Mouse (Mus musculus) E14TG2a.4 (cell line): ENCODE measurements around the gene Slc22a18.

Source experiments
- CTCF ChIP-seq: conservative IDR thresholded peaks from 2 replicates; pipeline ENCODE4 v1.5.1; 2014; ENCODE audit warnings: low read length
- NANOG ChIP-seq: IDR thresholded peaks from 2 replicates; pipeline ENCODE4 v1.6.1; 2014; ENCODE audit warnings: borderline replicate concordance, low read length, mixed read lengths
- POU5F1 ChIP-seq: IDR thresholded peaks from 2 replicates; pipeline ENCODE4 v1.6.1; 2014; ENCODE audit warnings: low read length, borderline replicate concordance

- TF ChIP-seq CTCF: no peak
- TF ChIP-seq POU5F1: no peak
- TF ChIP-seq NANOG: no peak
These were observed 11.6 kb upstream of the Slc22a18 start for GRCm38 (mm10) chr7:143461920-143462319.
